Mouse (Mus musculus) B cell, adult (primary cell): ENCODE data around the gene Zbtb32. TPM values are rescaled to one million over a fixed set of nuclear protein-coding genes. Genes with fewer than 3 reads are reported as not detected.

Experiments used
- total RNA-seq: library from RNA; stranded (reverse); gene quantifications from 4 replicates; pipeline ENCODE4 v1.2.4, GENCODE M21; 2023; ENCODE audit not compliant: inconsistent age

Zbtb32 gene
- 1.0 to 1.6 TPM (median 1.2 TPM) in 4 replicates for total RNA-seq

DNA sequence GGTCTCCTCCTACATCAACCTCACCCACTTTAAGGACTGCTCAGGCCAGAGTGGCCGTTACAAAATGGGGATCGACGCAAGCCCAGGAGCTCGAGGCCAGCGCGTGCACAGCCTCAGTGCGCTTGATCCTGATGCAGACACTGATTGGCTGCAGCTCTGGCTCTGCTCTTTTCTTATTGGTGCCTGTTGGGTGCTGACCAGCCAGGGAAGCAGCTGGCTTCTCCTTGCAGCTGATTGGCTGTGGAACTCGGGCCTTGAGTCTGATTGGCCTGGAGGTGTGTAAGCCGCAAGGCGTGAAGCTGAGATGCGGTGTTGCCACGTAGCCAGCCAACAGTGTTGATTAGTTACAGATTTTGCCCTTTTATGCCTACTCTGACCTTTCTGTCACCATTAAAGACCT is at the start of gene Zbtb32:
TSS of gene Zbtb32 (minus strand) at position 124 of the 400 bp plus-strand sequence.

DNA sequence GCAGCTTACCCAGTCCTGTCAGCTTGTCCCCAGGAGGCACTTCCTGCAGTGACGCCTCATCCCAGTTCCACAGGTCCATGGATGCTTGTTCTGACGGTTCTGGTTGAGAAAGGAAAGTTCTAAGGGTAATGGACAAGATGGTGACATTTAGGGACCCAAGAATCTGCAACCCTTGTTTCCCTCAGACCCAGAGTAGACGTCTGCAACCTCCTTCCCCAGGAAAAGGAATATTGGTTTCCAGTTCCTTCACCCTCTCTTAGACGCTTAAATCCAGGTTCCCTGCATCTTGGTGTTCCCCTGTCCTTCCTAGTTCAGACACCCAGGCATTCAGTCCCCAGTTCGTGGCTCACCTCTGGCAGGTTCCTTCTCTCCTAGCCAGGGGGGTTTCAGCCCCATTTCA is 37.0 kb upstream of the Zbtb32 start, which contains the start of gene Etv2:
TSS of gene Etv2 (minus strand) at position 101 of the 400 bp plus-strand sequence.

DNA sequence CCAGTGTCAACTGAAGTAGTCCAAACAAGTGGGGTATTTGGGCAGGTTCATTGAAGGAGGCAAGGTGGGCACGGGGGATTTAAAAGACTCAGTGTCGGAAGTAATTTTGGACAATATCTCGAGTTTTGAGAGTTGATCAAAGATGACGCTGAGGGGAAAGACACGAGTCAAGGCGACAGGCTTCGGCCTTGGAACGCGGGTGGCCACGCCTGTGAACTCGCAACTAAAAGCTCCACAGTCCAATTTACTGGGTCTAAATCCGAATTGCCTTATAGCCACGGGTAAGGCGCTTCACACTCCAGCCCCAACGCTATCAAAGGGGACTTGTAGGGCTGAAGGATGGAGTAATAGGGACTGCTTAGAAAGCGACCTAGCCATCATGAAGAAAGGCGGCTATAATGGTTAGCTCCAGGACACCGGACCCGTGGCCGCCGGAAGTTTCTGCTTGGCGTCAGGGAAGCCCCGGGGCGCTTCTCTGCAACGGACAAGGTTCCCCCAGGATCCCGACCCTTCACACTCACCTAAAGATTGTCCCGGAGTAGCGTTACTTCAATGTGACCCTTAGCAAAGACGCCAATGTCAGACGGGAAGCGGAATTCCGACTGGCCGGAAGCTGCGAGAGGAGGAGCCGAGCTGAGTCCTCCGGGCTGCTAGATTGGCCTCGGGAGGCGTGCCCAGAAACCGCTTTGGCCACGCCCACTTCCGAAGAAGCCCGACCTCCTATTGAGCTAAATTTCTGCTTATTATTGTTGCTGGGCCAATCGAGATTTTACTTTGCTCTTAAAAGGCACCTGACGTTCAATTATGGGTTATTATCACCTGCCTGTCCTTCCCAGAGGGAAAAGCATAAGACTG is 27.0 kb upstream of the Zbtb32 start, which contains the start of gene Cox6b1:
TSS of gene Cox6b1 (minus strand) at position 622 of the 855 bp plus-strand sequence.

DNA sequence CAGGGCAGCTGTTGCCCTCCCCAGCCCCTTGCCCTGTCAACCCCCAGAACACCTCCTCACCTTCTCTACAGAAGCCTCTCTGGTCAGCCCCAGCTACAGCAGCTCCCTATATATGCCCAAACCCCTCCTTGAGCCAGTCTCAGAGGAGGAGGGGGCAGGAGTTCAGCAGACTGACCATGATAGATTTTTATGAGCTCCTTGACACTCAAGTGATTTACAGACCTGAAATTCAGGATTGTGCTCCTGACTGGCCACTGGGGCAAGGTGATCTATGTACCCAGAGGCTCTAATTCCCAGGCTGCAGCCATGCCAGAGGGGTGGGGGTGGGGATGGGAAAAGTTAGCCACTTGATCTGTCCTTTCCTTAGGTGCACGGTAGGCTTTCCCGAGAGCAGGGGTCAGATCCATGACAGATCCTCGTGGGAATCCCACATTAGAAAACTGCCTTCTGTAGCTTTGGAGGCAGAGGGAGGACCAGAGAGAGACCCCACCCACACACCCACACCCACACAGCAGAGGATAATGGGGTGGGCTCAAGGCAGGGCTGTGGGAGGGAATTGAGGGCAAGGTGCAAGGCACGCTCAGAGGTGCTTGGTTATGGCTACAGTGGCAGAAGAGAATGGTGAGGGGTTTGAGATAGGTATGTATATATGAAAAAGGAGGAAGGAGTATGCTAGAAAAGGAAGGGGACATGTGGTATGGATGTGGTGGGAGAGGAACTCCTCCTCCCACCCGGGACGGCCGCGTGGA is 14.1 kb upstream of the Zbtb32 start, which contains the start of gene Upk1a:
TSS of gene Upk1a (minus strand) at position 194 of the 749 bp plus-strand sequence.

DNA sequence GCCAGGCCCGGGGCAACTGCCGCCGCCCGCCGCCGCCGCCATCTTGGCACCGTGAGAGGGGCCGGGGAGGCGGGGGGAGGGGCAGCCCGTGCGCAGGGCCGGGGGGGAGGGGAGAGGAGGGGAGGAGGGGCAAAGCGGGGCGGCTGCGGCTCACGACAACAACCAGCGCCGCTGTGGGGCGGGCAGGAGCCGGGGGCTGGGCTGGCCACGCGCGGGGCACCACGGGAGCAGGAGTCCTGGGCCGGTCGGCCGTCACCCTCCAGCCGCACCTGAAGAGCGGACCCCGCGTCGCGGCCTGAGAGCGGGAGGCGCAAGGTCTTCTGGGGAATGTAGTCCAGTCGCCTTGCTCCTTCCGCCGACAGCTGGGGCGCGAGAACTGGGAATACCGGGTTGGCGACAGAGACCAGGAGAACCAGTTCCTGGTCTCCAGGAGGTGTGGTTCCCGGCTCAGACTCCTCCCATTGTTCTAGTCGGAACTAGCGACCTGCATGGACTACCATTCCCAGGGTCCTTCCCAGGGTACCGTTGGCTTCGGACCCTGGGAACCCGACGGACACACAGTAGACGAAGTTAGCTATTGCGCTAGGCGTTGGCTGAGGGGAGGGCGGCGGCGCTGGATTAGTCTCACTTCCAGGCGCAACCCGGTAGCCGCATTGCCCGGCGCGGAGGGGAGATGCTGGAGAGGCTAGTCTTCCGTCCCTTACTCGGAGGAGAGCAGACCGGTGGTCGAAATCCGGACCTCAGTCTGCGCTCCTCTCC is 9.9 kb downstream of the Zbtb32 start, which contains the start of gene Kmt2b:
TSS of gene Kmt2b (minus strand) at position 51 of the 759 bp plus-strand sequence.

DNA sequence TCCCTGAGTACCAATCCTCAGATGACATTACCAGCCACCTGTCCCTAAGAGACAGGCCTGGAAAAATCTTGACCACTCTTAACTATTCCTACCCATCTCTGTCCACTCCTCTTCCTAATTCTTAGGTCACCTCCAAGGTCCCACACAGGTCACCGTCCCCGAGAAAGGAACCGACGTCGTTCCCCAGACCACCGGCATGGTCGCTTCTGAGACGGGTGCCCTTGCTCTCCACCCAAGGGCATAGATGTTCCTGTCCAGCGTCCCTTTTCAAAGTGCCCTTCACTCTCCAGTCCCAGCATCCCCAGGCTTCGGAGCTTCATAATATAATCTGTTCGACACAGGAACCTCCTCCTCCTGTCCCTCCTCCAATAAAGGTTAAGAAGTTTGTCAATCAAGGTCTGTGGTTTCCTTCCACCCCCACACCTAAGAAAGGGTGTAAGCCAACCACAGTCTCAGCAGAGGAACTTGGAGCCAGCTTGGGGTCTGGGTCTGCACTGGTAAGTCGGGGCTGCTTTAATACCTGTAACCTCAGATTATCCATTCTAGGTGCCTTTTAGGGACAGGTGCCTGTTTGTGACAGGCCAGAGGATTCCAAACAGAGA is 33.6 kb downstream of the Zbtb32 start, which contains the start of gene Igflr1:
TSS of gene Igflr1 (plus strand) at position 458 of the 602 bp plus-strand sequence.

GRCm38 (mm10) chr7:30563117-30563905 is 35.4 kb downstream of the Zbtb32 start, which contains the start of the genes U2af1l4, Gm49396 and Psenen:
Gene U2af1l4, plus strand, starts transcription at chr7:30563301.
Gene Gm49396, plus strand, starts transcription at chr7:30563344.
Gene Psenen, minus strand, starts transcription at chr7:30563627.

GRCm38 (mm10) chr7:30559443-30559954 is 39.2 kb downstream of the Zbtb32 start, which contains the start of gene Lin37:
Gene Lin37, minus strand, starts transcription at chr7:30559838.

GRCm38 (mm10) chr7:30552102-30553020 is 46.3 kb downstream of the Zbtb32 start, which contains the start of the genes Hspb6 and Proser3:
Gene Hspb6, plus strand, starts transcription at chr7:30552178.
Gene Proser3, minus strand, starts transcription at chr7:30552299.

Other genes starting within 250 kb of the Zbtb32 start
- gene Lrfn3, start 236.1 kb downstream of the Zbtb32 start, total RNA-seq, result not detected in 4 replicates
- gene Tyrobp, start 185.1 kb downstream of the Zbtb32 start, total RNA-seq, result 70.1 to 84.0 TPM (median 75.8 TPM) in 4 replicates
- 39.7 to 48.5 TPM (median 46.1 TPM) in 4 replicates for gene Hcst, start 179.1 kb downstream of the Zbtb32 start, total RNA-seq
- gene Nfkbid, start 177.2 kb downstream of the Zbtb32 start, total RNA-seq, result 301 to 337 TPM (median 313 TPM) in 4 replicates
- not detected in 4 replicates for gene Aplp1, start 153.4 kb downstream of the Zbtb32 start, total RNA-seq
- not detected in 4 replicates for gene Kirrel2, start 141.2 kb downstream of the Zbtb32 start, total RNA-seq
- not detected in 4 replicates for gene Nphs1, start 140.6 kb downstream of the Zbtb32 start, total RNA-seq
- gene Prodh2, start 105.3 kb downstream of the Zbtb32 start, total RNA-seq, result not detected in 4 replicates
- gene Arhgap33, start 63.8 kb downstream of the Zbtb32 start, total RNA-seq, result 11.3 to 15.9 TPM (median 12.8 TPM) in 4 replicates
- 1.6 to 3.7 TPM (median 2.0 TPM) in 4 replicates for gene Hspb6, start 46.7 kb downstream of the Zbtb32 start, total RNA-seq
- 11.8 to 20.0 TPM (median 14.2 TPM) in 4 replicates for gene Proser3, start 46.6 kb downstream of the Zbtb32 start, total RNA-seq
- gene Lin37, start 39.1 kb downstream of the Zbtb32 start, total RNA-seq, result 38.2 to 49.8 TPM (median 44.0 TPM) in 4 replicates
- gene U2af1l4, start 35.6 kb downstream of the Zbtb32 start, total RNA-seq, result 98.1 to 127 TPM (median 108 TPM) in 4 replicates
- gene Gm49396, start 35.6 kb downstream of the Zbtb32 start, total RNA-seq, result 9.7 to 14.5 TPM (median 10.9 TPM) in 4 replicates
- 130 to 155 TPM (median 145 TPM) in 4 replicates for gene Psenen, start 35.3 kb downstream of the Zbtb32 start, total RNA-seq
- gene Igflr1, start 33.5 kb downstream of the Zbtb32 start, total RNA-seq, result 7.7 to 12.0 TPM (median 8.8 TPM) in 4 replicates
- gene Kmt2b, start 10.2 kb downstream of the Zbtb32 start, total RNA-seq, result 95.8 to 120 TPM (median 111 TPM) in 4 replicates
- gene Upk1a, start 13.9 kb upstream of the Zbtb32 start, total RNA-seq, result 0.48 to 0.71 TPM (median 0.48 TPM) in 3 of 4 replicates, not detected in the other
- 203 to 268 TPM (median 215 TPM) in 4 replicates for gene Cox6b1, start 27.2 kb upstream of the Zbtb32 start, total RNA-seq
- not detected in 4 replicates for gene Etv2, start 36.9 kb upstream of the Zbtb32 start, total RNA-seq
- gene Rbm42, start 51.4 kb upstream of the Zbtb32 start, total RNA-seq, result 91.1 to 103 TPM (median 95.7 TPM) in 4 replicates
- gene Haus5, start 66.1 kb upstream of the Zbtb32 start, total RNA-seq, result 54.9 to 62.9 TPM (median 59.7 TPM) in 4 replicates
- gene Pmis2, start 72.7 kb upstream of the Zbtb32 start, total RNA-seq, result not detected in 4 replicates
- gene 2200002J24Rik, start 100.0 kb upstream of the Zbtb32 start, total RNA-seq, result not detected in 4 replicates
- gene Atp4a, start 113.3 kb upstream of the Zbtb32 start, total RNA-seq, result 0.30 to 1.6 TPM (median 0.54 TPM) in 4 replicates
- gene Tmem147, start 130.6 kb upstream of the Zbtb32 start, total RNA-seq, result 43.1 to 54.2 TPM (median 51.1 TPM) in 4 replicates
- gene Gapdhs, start 144.8 kb upstream of the Zbtb32 start, total RNA-seq, result not detected in 4 replicates
- 2.7 to 5.7 TPM (median 2.9 TPM) in 4 replicates for gene Sbsn, start 152.6 kb upstream of the Zbtb32 start, total RNA-seq
- not detected in 4 replicates for gene Dmkn, start 164.8 kb upstream of the Zbtb32 start, total RNA-seq
- gene Krtdap, start 189.0 kb upstream of the Zbtb32 start, total RNA-seq, result not detected in 4 replicates
- gene Ffar2, start 224.9 kb upstream of the Zbtb32 start, total RNA-seq, result 11.4 to 15.1 TPM (median 13.7 TPM) in 4 replicates